In the genomic region with DNA sequence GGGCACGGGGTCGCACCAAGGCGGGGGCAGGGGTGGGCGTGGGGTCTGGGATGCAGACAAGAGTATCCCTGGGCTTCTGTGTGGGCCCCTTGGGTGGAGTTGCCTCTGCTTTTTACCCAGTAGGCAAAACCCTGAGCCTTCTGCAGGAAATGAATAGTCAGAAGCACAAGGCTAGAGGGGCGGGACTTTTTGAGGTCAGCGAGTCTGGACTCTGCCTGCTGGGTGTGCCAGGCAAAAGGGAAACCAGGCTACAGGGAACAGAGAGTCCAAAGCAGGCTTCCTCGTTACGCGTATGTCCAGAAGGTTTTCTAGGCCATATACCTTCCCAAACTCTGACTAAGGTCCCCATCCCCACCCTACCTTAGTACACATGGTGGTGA, we compare ENCODE assay signal across 8 mouse cellular contexts. TPM values are rescaled to one million over a fixed set of nuclear protein-coding genes. Genes with fewer than 3 reads are reported as not detected.
A peak's percentile ranks its signal among the peaks of the same experiment; 100 is the strongest.
DNase-seq lines count a peak whose midpoint lies in the region; ATAC-seq and TF ChIP-seq lines count a peak whose summit lies in the region.

No protein-coding gene starts in this region.

- H3K9me3 ChIP-seq in forebrain, embryonic 16.5 days (ENCODE audit: control insufficient read depth, low read length), result no peaks in the 10 kb centered on the region
- H3K9me3 ChIP-seq in hindbrain, embryonic 16.5 days (ENCODE audit: control insufficient read depth, low read length), result no peaks in the 10 kb centered on the region
- no peaks in the 10 kb centered on the region for H3K9me3 ChIP-seq in limb, embryonic 14.5 days (ENCODE audit: control insufficient read depth, low read length)
- H3K9me3 ChIP-seq in midbrain, embryonic 13.5 days, result no peaks in the 10 kb centered on the region

- intact Hi-C loops in gastrocnemius, adult 2 months (cut with DNase I), result no loop called here

- H3K4me1 ChIP-seq in forebrain, embryonic 16.5 days (replicated peaks; ENCODE audit: control insufficient read depth, insufficient read depth, low read length), result peaks cover 32% of the 10 kb centered on the region
- peaks cover 29% of the 10 kb centered on the region for H3K4me1 ChIP-seq in hindbrain, embryonic 16.5 days (ENCODE audit: control insufficient read depth, insufficient read depth, low read depth, low read length)
- peaks cover 31% of the 10 kb centered on the region for H3K4me1 ChIP-seq in limb, embryonic 14.5 days (ENCODE audit: control insufficient read depth, insufficient read depth, low read length)
- peaks cover 49% of the 10 kb centered on the region for H3K4me1 ChIP-seq in midbrain, embryonic 13.5 days (replicated peaks)

- H3K36me3 ChIP-seq in forebrain, embryonic 16.5 days (ENCODE audit: control insufficient read depth, insufficient read depth), result no peaks in the 10 kb centered on the region
- no peaks in the 10 kb centered on the region for H3K36me3 ChIP-seq in hindbrain, embryonic 16.5 days (ENCODE audit: control insufficient read depth, insufficient read depth, low read length)
- H3K36me3 ChIP-seq in limb, embryonic 14.5 days (ENCODE audit: control insufficient read depth, insufficient read depth, low read length), result no peaks in the 10 kb centered on the region
- H3K36me3 ChIP-seq in midbrain, embryonic 13.5 days, result no peaks in the 10 kb centered on the region

- peak overlapping the region; percentile 55 for H3K4me3 ChIP-seq in gastrocnemius, adult 2 months
- no peak overlapping the region; the same call in 1 of the 2 replicates for H3K4me3 ChIP-seq in forebrain, embryonic 16.5 days (replicated peaks; ENCODE audit: low read length)
- no peak overlapping the region for H3K4me3 ChIP-seq in hindbrain, embryonic 16.5 days (ENCODE audit: low read length)
- peak overlapping the region; percentile 14; the same call in 1 of the 2 replicates for H3K4me3 ChIP-seq in limb, embryonic 14.5 days (replicated peaks; ENCODE audit: low read length)
- peak overlapping the region; percentile 16 for H3K4me3 ChIP-seq in midbrain, embryonic 13.5 days (replicated peaks)

- ATAC-seq in forebrain, embryonic 16.5 days, result no peak; the same call in 1 of the 2 replicates
- ATAC-seq in hindbrain, embryonic 16.5 days, result no peak; the same call in 1 of the 2 replicates
- ATAC-seq in limb, embryonic 14.5 days (ENCODE audit: low FRiP score, low read depth), result no peak
- ATAC-seq in midbrain, embryonic 13.5 days, result no peak

- no peak for TF ChIP-seq POLR2A in limb, embryonic 14.5 days (IDR thresholded peaks at IDR 0.05; ENCODE audit: borderline replicate concordance, extremely low read depth, insufficient read depth, insufficient read length)

- peak; percentile 68 for DNase-seq in gastrocnemius, adult 2 months
- no peak for DNase-seq in gastrocnemius, postnatal 10 days
- DNase-seq in c-Kit-positive CD71-negative TER-119-negative erythroid progenitor cells, embryonic 14.5 days (ENCODE audit: low read depth), result peak; percentile 30
- no peak for DNase-seq in limb, embryonic 14.5 days (ENCODE audit: low spot score)
- no peak for DNase-seq in frontal cortex, postnatal 25 days (ENCODE audit: low spot score in 2 of 2)

- peak overlapping the region; percentile 58 for H3K9ac ChIP-seq in forebrain, embryonic 16.5 days (replicated peaks; ENCODE audit: low read depth, low read length)
- H3K9ac ChIP-seq in hindbrain, embryonic 16.5 days (ENCODE audit: low read depth, low read length), result peak overlapping the region; percentile 64
- H3K9ac ChIP-seq in limb, embryonic 14.5 days (ENCODE audit: low read depth, low read length, severe bottlenecking), result peak overlapping the region; percentile 52
- peak overlapping the region; percentile 60 for H3K9ac ChIP-seq in midbrain, embryonic 13.5 days (replicated peaks)

- TF ChIP-seq CTCF in gastrocnemius, adult 2 months (IDR thresholded peaks at IDR 0.05), result no peak

- no peaks in the 10 kb centered on the region for H3K27me3 ChIP-seq in forebrain, embryonic 16.5 days (replicated peaks; ENCODE audit: control insufficient read depth, insufficient read depth, low read length)
- no peaks in the 10 kb centered on the region for H3K27me3 ChIP-seq in hindbrain, embryonic 16.5 days (replicated peaks; ENCODE audit: control insufficient read depth, insufficient read depth, low read length)
- no peaks in the 10 kb centered on the region for H3K27me3 ChIP-seq in limb, embryonic 14.5 days (ENCODE audit: control insufficient read depth, insufficient read depth, low read length)
- no peaks in the 10 kb centered on the region for H3K27me3 ChIP-seq in midbrain, embryonic 13.5 days

- WGBS in forebrain, embryonic 16.5 days, result 12% methylated on average over 9 of the region's 9 CpGs
- 21% methylated on average over 5 of the region's 9 CpGs for WGBS in hindbrain, embryonic 16.5 days
- WGBS in limb, embryonic 14.5 days, result 39% methylated on average over 7 of the region's 9 CpGs
- WGBS in midbrain, embryonic 13.5 days, result 18% methylated on average over 9 of the region's 9 CpGs

- peak overlapping the region; percentile 85 for H3K27ac ChIP-seq in gastrocnemius, adult 2 months
- peak overlapping the region; percentile 98 for H3K27ac ChIP-seq in forebrain, embryonic 16.5 days (ENCODE audit: low read length)
- peak overlapping the region; percentile 98 for H3K27ac ChIP-seq in hindbrain, embryonic 16.5 days (ENCODE audit: low read depth, low read length)
- H3K27ac ChIP-seq in limb, embryonic 14.5 days (replicated peaks; ENCODE audit: low read depth, low read length), result peak overlapping the region; percentile 89
- H3K27ac ChIP-seq in midbrain, embryonic 13.5 days, result peak overlapping the region; percentile 100

- peak overlapping the region; percentile 47 for H3K4me2 ChIP-seq in forebrain, embryonic 16.5 days (ENCODE audit: low read length)
- peak overlapping the region; percentile 51 for H3K4me2 ChIP-seq in hindbrain, embryonic 16.5 days (ENCODE audit: low read length)
- peak overlapping the region; percentile 50 for H3K4me2 ChIP-seq in limb, embryonic 14.5 days (replicated peaks; ENCODE audit: low read depth, low read length, severe bottlenecking)
- peak overlapping the region; percentile 50 for H3K4me2 ChIP-seq in midbrain, embryonic 13.5 days (replicated peaks)

RNA-seq across cellular contexts. Expression of gene Tob1, which starts 50.0 kb away (rescaled TPM):
- total RNA-seq in gastrocnemius, adult 2 months (2021), result 100 to 1,000 TPM; 177 to 277 TPM
- 100 to 1,000 TPM in 1 of 2 experiments, 10 to 100 TPM in 1; 85.6 to 102 TPM for total RNA-seq in gastrocnemius, postnatal 10 days (2021)
- 35.1 and 46.0 TPM in 2 replicates for polyA plus RNA-seq in forebrain, embryonic 16.5 days (2015; fragmentation: Nextera tagmentation; extraction: Ambion mirVana)
- 29.1 and 29.2 TPM in 2 replicates for polyA plus RNA-seq in hindbrain, embryonic 16.5 days (2015; fragmentation: Nextera tagmentation; extraction: Ambion mirVana)
- 28.4 and 29.7 TPM in 2 replicates for polyA plus RNA-seq in limb, embryonic 14.5 days (2012; rRNA removed)
- 34.8 and 37.3 TPM in 2 replicates for polyA plus RNA-seq in limb, embryonic 14.5 days (2014; fragmentation: Nextera tagmentation; extraction: Ambion mirVana)
- 33.0 and 33.2 TPM in 2 replicates for polyA plus RNA-seq in midbrain, embryonic 13.5 days (2015; fragmentation: Nextera tagmentation; extraction: Ambion mirVana)

Comparison
In these comparisons a context has a peak if more than half of its experiments do, and no peak if none do; other contexts are left out.
1. DNase-seq: peak in gastrocnemius, adult 2 months (single experiment) and c-Kit-positive CD71-negative TER-119-negative erythroid progenitor cells, embryonic 14.5 days (single experiment); none in gastrocnemius, postnatal 10 days (single experiment), limb, embryonic 14.5 days (single experiment) and frontal cortex, postnatal 25 days (0 of 2).
2. H3K4me3 ChIP-seq: peak in gastrocnemius, adult 2 months (single experiment), limb, embryonic 14.5 days (single experiment) and midbrain, embryonic 13.5 days (single experiment); none in forebrain, embryonic 16.5 days (single experiment) and hindbrain, embryonic 16.5 days (single experiment).
3. Peak in every context shown above with its lines, with median percentiles within 50 percentile points of each other: H3K27ac ChIP-seq, H3K4me2 ChIP-seq and H3K9ac ChIP-seq.